Mouse (Mus musculus): ENCODE data around the gene Mea1.
A peak's percentile ranks its signal among the peaks of the same experiment; 100 is the strongest.

Gene Mea1

GRCm38 (mm10) chr17:46678416-46678815 is at the start of gene Mea1:
Mea1 (plus strand) TSS chr17:46678793.
- DNase-seq (ENCODE audit: low spot score in 2 of 2): no peak

GRCm38 (mm10) chr17:46629685-46630441 is 48.7 kb upstream of the Mea1 start:
- DNase-seq (ENCODE audit: low spot score in 2 of 2): peak in 1 of 2 experiments; percentile 68

- no peak for DNase-seq (ENCODE audit: low spot score in 2 of 2)
Measured at GRCm38 (mm10) chr17:46636831-46637523, 41.6 kb upstream of the Mea1 start.

DNA sequence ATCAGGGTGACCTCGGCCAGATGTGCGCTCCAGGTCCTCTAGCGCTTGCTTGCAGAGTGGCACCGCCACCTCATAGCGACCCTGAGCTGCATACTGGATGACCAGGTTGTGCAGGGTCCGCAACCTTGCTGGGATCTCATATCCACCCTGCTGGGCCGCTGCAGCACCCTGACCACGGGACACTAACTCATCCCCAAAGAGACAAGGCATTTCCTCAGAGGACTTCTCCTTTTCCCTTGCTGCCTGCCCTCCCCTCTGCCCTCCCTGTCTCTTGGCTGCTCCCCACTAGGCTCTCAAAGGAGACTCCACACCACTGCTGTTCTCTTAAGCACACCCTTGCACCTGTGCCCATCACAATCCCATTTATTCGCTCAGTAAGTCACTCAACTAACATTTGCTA is 38.7 kb upstream of the Mea1 start:
- DNase-seq (ENCODE audit: low spot score in 2 of 2): no peak

DNA sequence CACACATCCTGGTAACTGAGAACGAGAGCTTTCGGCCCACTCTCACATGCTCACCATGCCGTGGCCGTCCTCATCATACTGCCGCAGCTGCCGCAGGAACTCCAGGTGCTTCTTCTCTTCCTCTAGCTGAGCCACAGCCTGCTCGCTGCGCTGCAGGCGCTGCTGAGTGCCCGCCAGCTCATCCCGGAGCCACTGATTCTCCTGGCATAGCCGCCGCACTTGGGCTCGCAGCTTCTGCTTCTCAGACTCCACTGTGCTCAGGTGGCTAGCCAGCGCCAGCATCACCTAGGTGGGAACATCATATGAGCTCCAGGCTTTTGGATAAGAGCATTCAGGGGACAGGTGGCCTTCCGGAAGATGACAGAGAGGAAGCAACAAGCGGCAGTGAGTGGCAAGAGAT is 36.5 kb upstream of the Mea1 start:
- DNase-seq (ENCODE audit: low spot score in 2 of 2): no peak

GRCm38 (mm10) chr17:46644152-46644805 is 34.3 kb upstream of the Mea1 start:
- no peak for DNase-seq (ENCODE audit: low spot score in 2 of 2)

DNA sequence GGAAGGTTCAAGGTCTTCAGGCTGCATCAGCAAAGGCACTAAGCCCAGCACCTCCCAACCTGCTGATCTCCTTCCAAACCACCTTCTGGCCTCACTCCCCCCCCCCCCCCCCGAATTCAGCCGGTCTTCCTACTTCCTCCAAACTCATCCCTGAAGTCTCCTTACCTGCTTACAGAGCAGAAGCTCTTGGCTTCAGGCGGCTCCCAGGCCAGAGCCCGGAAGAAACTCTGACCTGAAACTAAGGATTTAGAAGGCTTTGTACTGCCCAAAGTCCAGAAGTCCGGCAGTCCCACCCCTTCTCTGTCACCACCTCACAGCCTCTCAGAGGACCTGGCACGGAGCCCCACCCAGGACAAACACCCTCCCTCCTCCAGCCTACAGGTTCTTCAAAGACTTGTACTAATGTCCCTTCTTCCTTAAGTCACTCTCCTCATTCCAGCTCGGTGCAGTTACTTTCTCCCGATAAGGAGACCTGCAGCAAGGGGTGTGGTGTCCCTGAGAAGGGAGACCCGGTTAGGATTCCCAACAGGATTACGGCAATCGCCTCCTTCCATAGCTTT is 33.6 kb upstream of the Mea1 start:
- DNase-seq (ENCODE audit: low spot score in 2 of 2): peak; percentile 55 to 72

GRCm38 (mm10) chr17:46645561-46646321 is 32.9 kb upstream of the Mea1 start, which contains the start of the genes Klc4 and Mrpl2:
Klc4 (minus strand) TSS chr17:46646022.
Mrpl2 (plus strand) TSS chr17:46646229.
- DNase-seq (ENCODE audit: low spot score in 2 of 2): peak; percentile 97 to 99

DNA sequence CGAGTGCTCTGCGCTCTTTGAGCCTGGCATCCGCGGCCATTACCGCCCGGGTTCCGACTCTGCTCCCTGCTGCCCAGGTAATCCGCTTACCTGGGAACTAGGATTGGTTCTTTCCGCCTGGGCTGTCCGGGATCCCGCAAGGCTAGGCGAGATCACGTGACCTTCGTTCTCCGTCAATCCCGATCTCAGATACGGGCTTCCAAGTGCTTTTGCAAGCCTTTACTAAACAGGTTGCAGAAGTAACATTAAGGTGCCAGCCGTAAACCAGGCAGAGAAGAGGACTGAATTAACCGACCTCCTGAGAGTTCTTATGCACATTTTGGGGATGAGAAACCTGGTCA is 32.3 kb upstream of the Mea1 start:
- no peak for DNase-seq (ENCODE audit: low spot score in 2 of 2)

- DNase-seq (ENCODE audit: low spot score in 2 of 2): no peak
Measured at GRCm38 (mm10) chr17:46647279-46647678, 31.3 kb upstream of the Mea1 start.

- DNase-seq (ENCODE audit: low spot score in 2 of 2): no peak
Measured at GRCm38 (mm10) chr17:46648436-46648835, 30.2 kb upstream of the Mea1 start.

GRCm38 (mm10) chr17:46649811-46650210 is 28.8 kb upstream of the Mea1 start:
- no peak for DNase-seq (ENCODE audit: low spot score in 2 of 2)

DNA sequence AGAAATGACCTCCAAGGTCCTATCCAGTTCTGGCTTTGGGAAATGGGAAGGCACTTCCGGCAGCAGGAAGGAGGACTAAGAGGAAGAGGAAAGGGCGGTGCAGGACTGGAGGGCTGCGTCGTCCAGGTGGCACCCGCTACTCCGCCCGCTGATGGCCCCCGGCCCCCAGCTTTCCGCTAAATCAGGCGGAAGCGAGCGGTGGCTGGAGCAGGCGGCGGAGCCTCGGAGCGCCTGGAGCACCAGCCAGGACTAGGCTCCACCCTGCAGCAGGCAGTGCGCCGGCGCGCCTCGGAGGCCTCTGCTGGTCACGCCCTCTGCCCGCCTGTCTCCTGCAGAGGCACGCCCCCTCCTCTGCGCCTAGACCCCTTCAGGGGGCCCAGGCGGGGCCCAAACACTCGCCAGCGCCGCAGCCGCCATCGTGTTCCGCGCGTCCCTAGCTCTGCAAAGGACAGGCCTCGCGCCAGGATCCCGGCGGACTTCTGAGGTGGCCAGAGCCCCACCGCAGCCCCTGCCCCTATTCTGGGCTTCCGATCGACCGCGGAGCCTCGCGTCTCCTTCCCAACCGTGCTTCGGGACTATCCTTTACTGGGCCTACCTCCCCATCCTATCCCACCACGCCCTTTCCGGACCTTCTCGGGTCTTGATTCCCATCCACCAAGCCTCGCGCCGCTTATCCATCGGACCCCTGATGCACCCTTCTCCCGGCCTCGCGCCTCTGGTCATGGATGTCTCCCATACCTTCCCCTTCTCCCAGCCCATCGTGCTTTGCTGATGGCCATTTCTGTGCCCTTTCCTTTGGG is 28.2 kb upstream of the Mea1 start, which contains the start of gene Cul7:
Gene Cul7, plus strand, starts transcription at position 106 of the 800 bp plus-strand sequence.
- peak; percentile 87 to 88 for DNase-seq (ENCODE audit: low spot score in 2 of 2)

- peak in 1 of 2 experiments; percentile 9 for DNase-seq (ENCODE audit: low spot score in 2 of 2)
Measured at GRCm38 (mm10) chr17:46651292-46651691, 27.3 kb upstream of the Mea1 start.

DNA sequence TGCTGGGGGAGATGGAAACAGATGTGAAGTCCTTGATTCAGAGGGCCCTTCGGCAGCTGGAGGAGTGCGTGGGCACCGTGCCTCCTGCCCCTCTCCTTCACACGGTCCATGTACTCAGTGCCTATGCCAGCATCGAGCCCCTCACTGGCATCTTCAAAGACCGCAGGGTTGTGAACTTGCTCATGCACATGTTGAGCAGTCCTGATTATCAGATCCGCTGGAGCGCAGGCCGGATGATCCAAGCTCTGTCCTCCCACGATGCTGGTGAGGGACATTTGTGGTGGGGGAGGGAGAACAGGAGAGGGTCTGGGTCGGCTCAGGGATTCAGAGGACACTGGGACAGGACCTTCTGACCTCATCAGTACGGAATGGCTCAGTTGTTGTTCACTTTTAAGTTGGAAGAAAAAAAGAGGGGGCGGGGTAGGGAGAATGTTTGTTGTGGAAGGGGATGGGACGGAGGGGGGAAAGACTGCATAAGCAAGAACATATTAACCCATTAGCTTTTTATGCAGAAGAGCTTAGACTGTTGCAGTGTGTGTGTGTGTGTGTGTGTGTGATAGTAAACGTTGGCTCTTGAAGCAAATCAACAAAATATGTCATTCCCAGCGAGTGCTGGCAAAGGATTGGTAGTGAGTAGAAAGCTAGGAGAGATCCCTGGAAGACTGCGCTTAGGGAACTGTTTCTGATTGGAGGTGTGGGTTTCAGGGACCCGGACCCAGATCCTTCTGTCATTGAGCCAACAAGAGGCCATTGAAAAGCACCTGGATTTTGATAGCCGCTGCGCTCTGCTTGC is 26.6 kb upstream of the Mea1 start:
- DNase-seq (ENCODE audit: low spot score in 2 of 2): no peak

DNA sequence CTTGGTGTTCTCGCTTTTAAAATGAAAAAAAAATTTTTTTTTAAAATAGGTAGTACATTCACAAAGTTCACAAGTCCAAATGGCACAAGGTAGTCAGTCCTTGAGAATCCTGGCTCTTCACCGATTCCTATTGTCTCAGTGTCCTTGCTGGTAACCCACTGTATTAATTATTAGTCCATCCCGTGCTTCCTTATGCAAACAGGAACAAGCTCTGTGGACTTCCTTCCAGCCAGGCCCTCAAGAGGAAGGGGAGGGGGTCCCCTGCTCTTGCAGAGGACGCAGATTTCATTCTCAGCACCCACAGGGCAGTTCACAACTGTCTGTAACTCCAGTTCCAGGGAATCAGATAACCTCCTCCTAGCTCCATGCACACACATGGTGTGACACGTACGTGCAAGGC is 22.5 kb upstream of the Mea1 start:
- DNase-seq (ENCODE audit: low spot score in 2 of 2): no peak

DNA sequence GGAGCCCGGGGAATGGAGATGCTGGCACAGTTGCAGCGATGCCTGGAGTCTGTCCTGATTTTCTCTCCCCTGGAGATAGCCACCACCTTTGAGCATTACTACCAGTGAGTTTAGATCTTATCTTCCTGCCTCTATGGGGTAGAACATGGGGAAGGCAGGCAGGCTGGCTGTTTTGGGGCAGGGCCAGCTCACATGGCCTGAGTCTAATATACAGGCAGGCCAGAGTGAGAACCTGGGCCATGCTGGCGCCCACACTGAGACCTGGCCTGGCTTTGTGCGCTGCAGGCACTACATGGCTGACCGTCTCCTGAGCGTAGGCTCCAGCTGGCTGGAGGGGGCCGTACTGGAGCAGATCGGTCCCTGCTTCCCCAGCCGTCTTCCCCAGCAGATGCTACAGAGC is 17.2 kb upstream of the Mea1 start:
- no peak for DNase-seq (ENCODE audit: low spot score in 2 of 2)

GRCm38 (mm10) chr17:46661981-46662380 is 16.6 kb upstream of the Mea1 start:
- DNase-seq (ENCODE audit: low spot score in 2 of 2): no peak

DNA sequence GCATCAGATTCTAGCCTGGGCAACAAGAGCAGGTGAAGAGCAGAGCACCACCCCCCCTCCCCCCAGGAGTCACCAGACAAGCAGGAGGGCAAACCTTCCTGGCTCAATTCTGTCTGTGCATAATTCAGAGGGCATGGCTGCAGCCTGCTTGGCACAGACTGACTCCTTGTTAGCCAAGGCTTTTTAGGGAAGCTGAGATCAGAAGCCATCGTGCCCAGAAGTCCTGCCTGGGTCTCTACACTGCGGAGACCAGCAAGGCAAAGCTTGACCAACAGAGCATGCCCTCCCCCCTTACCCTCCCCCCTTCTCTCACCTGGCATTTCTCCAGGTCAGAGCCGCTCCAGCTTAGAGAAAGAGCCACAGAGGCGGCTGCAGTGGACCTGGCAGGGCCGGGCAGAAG is 15.9 kb upstream of the Mea1 start:
- no peak for DNase-seq (ENCODE audit: low spot score in 2 of 2)

GRCm38 (mm10) chr17:46667712-46668111 is 10.9 kb upstream of the Mea1 start:
- no peak for DNase-seq (ENCODE audit: low spot score in 2 of 2)

All from urinary bladder, adult 18-20 months (tissue).